Mouse (Mus musculus) urinary bladder, postnatal 36 days (tissue): ENCODE data around the gene Adprh.
"Not testable (repeated sequence)": the region's sequence is repeated elsewhere in the genome, so short reads cannot be mapped to it uniquely, and the experiment has no call there.

Source experiments
- DNase-seq, 2 experiments: peaks; one replicate each; pipeline ENCODE4 v3.0.0; 2022; ENCODE audit warnings: low spot score in 2 of 2, mixed read lengths in 1 of 2

Gene Adprh

GRCm38 (mm10) chr16:38452442-38453202 lies at the start of gene Adprh:
Gene Adprh, minus strand, starts transcription at chr16:38452703.
- DNase-seq = peak; percentile 93 to 96

- no peak for DNase-seq
These were observed 44.2 kb upstream of the Adprh start for GRCm38 (mm10) chr16:38496604-38497140.

- no peak for DNase-seq
These were observed 41.4 kb upstream of the Adprh start for GRCm38 (mm10) chr16:38493890-38494289.

- DNase-seq = no peak
These were observed 40.0 kb upstream of the Adprh start for GRCm38 (mm10) chr16:38492551-38492950.

- peak in 1 of 2 experiments; percentile 16 for DNase-seq
These were observed 31.2 kb upstream of the Adprh start for GRCm38 (mm10) chr16:38483582-38484309.

- DNase-seq = peak in 1 of 2 experiments; percentile 25
These were observed 30.5 kb upstream of the Adprh start for GRCm38 (mm10) chr16:38482780-38483562.

GRCm38 (mm10) chr16:38481327-38481726 lies 28.8 kb upstream of the Adprh start:
- no peak for DNase-seq

- no peak for DNase-seq
These were observed 25.8 kb upstream of the Adprh start for GRCm38 (mm10) chr16:38478296-38478695.

- not testable (repeated sequence) for DNase-seq
These were observed 24.7 kb upstream of the Adprh start for GRCm38 (mm10) chr16:38477241-38477608.

GRCm38 (mm10) chr16:38476312-38477240 lies 24.1 kb upstream of the Adprh start:
- DNase-seq = peak in 1 of 2 experiments; percentile 7

GRCm38 (mm10) chr16:38475681-38476311 lies 23.3 kb upstream of the Adprh start:
- no peak for DNase-seq

GRCm38 (mm10) chr16:38474677-38475286 lies 22.3 kb upstream of the Adprh start:
- DNase-seq = no peak

GRCm38 (mm10) chr16:38473661-38474060 lies 21.2 kb upstream of the Adprh start:
- no peak for DNase-seq

- DNase-seq = no peak
These were observed 20.0 kb upstream of the Adprh start for GRCm38 (mm10) chr16:38472507-38472873.

- no peak for DNase-seq
These were observed 19.4 kb upstream of the Adprh start for GRCm38 (mm10) chr16:38471697-38472506.

GRCm38 (mm10) chr16:38469437-38469836 lies 16.9 kb upstream of the Adprh start:
- DNase-seq = no peak

GRCm38 (mm10) chr16:38468706-38469018 lies 16.2 kb upstream of the Adprh start:
- no peak for DNase-seq

GRCm38 (mm10) chr16:38467917-38468705 lies 15.6 kb upstream of the Adprh start:
- no peak for DNase-seq
